Mouse (Mus musculus) forebrain, postnatal 0 days (tissue): ENCODE measurements around the gene Aff3. TPM values are rescaled to one million over a fixed set of nuclear protein-coding genes. Genes with fewer than 3 reads are reported as not detected.

Experiments
- ATAC-seq: fragments of 200-750 bp; cut with Nextera tagmentation; 2 replicates; pipeline ENCODE4 v1.8.0; 2017; ENCODE audit warnings: mild to moderate bottlenecking, moderate library complexity
- DNase-seq: peaks from one replicate; pipeline ENCODE4 v3.0.0-alpha.2; 2015
- H3K27ac ChIP-seq: fragments of 300-500 bp; sonication (generic); 2 replicates; pipeline ENCODE4 v1.5.1; 2014; ENCODE audit warnings: low read depth, mild to moderate bottlenecking, antibody characterized with exemption, low read length, moderate library complexity, mixed read lengths
- H3K27me3 ChIP-seq: fragments of 300-500 bp; sonication (generic); 2 replicates; pipeline ENCODE4 v1.6.1; 2014; ENCODE audit warnings: mild to moderate bottlenecking, low read length, mixed read lengths; ENCODE audit not compliant: insufficient read depth
- H3K36me3 ChIP-seq: fragments of 300-500 bp; sonication (generic); 2 replicates; pipeline ENCODE4 v1.6.1; 2014; ENCODE audit warnings: mild to moderate bottlenecking, moderate library complexity; ENCODE audit not compliant: insufficient read depth
- H3K4me1 ChIP-seq: fragments of 300-500 bp; sonication (generic); 2 replicates; pipeline ENCODE4 v1.6.1; 2014; ENCODE audit warnings: antibody characterized with exemption; ENCODE audit not compliant: insufficient read depth
- H3K4me2 ChIP-seq: fragments of 300-500 bp; sonication (generic); 2 replicates; pipeline ENCODE4 v1.6.1; 2014; ENCODE audit warnings: low read depth, mild to moderate bottlenecking, moderate library complexity
- H3K4me3 ChIP-seq: fragments of 300-500 bp; sonication (generic); 2 replicates; pipeline ENCODE4 v1.5.1; 2014; ENCODE audit warnings: low read depth, low read length, mixed read lengths
- H3K9ac ChIP-seq: fragments of 300-500 bp; sonication (generic); 2 replicates; pipeline ENCODE4 v1.6.1; 2014; ENCODE audit warnings: mild to moderate bottlenecking
- H3K9me3 ChIP-seq: fragments of 300-500 bp; sonication (generic); 2 replicates; pipeline ENCODE4 v1.6.1; 2016; ENCODE audit warnings: low read length
- CTCF ChIP-seq: sonication (generic); IDR thresholded peaks from 2 replicates; pipeline ENCODE4 v1.5.1; 2016; ENCODE audit warnings: antibody characterized with exemption, control low read depth, low read depth
- WGBS: fragments of 180-500 bp; shearing (Covaris S2); extraction: QIAGEN DNeasy Blood & Tissue Kit; methylation state at CpG from one replicate; pipeline ENCODE4 v1.1.7; 2014; 5-methylcytosine and 5-hydroxymethylcytosine counted together
- polyA plus RNA-seq: library from polyadenylated mRNA; unstranded; fragments of >200 nt; fragmentation: Nextera tagmentation; extraction: Ambion mirVana; gene quantifications from 2 replicates; pipeline ENCODE4 v1.2.1, GENCODE M21; 2015
- total RNA-seq: library from RNA; depleted of rRNA; stranded (reverse); fragments of >200 nt; gene quantifications from 2 replicates; pipeline ENCODE4 v1.2.3, GENCODE M21; 2014

Gene Aff3
- total and polyA plus RNA-seq, 2 experiments from 2014 or later, result 21.8 to 102 TPM

DNA sequence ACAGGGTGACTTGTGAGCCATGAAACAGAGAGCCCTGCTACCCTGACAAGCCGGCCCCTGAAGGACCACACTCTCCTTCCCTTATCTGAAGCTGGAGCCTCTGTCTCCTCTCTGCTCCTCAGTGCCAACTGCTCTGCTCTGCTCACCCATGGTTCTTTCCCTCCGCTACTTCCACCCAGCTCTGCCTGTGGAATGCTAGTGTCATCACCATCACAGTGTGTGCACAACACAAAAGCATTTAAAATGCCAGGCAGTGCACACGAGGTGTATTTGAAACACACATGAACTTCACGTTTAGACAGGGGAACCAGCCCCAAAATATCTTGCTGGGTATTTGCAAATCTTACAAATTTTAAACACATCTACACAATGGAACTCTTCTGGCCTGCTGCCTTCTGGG lies 253.6 kb downstream of the Aff3 start:
- no peak overlapping the region for H3K4me2 ChIP-seq
- WGBS, result 53% methylated on average over 4 of the region's 4 CpGs
- ATAC-seq (no peak), DNase-seq (no peak)
- H3K27ac ChIP-seq, result peak overlapping the region; percentile 66
- TF ChIP-seq CTCF, result no peak
- H3K4me3 ChIP-seq, result no peak overlapping the region
- H3K27me3 ChIP-seq, result no peaks in the 10 kb centered on the region
- H3K9ac ChIP-seq, result no peak overlapping the region
- no peaks in the 10 kb centered on the region for H3K9me3 ChIP-seq
- H3K4me1 ChIP-seq, result peaks cover 13% of the 10 kb centered on the region; the same call in 1 of the 2 replicates
- no peaks in the 10 kb centered on the region for H3K36me3 ChIP-seq

- Histone ChIP-seq H3K4me2 (no peak overlapping the region), H3K4me3 (no peak overlapping the region), H3K27ac (0 out of 2 replicates have a peak overlapping the region, but pooled peaks have one; percentile 66), H3K36me3 (no peaks in the 10 kb centered on the region), H3K27me3 (no peaks in the 10 kb centered on the region), H3K9ac (no peak overlapping the region), H3K4me1 (peaks cover 13% of the 10 kb centered on the region; the same call in 1 of the 2 replicates), H3K9me3 (no peaks in the 10 kb centered on the region)
- no peak for TF ChIP-seq CTCF
- DNase-seq (peak; percentile 79), ATAC-seq (peak; percentile 97)
- WGBS, result 8% methylated on average over 4 of the region's 4 CpGs
These were observed 254.3 kb downstream of the Aff3 start for GRCm38 (mm10) chr1:38410457-38410856.

DNA sequence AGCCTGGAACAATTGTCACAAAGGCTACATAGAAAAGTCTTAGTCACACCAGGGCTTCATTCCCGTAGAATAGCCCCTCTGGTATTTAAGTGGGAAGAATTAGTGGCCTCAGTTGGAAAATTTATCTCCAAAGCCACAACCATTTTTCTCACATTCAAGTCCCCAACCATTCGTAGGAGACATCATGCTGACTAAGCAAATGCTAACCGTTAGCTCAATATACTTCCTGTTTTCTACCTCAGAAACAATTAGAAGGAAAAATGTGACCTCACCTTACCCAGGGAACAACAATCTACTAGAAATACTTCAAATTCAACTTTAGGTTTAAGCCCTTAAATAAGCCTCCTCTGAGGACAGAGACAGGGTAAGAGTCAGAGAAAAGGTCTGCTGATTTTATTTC lies 256.5 kb downstream of the Aff3 start:
- Histone ChIP-seq H3K9me3 (no peaks in the 10 kb centered on the region), H3K4me3 (no peak overlapping the region), H3K27ac (no peak overlapping the region), H3K27me3 (no peaks in the 10 kb centered on the region), H3K4me1 (peaks cover 13% of the 10 kb centered on the region; the same call in 1 of the 2 replicates), H3K36me3 (no peaks in the 10 kb centered on the region), H3K9ac (no peak overlapping the region), H3K4me2 (no peak overlapping the region)
- ATAC-seq (no peak), DNase-seq (no peak)
- WGBS, result 79% methylated on average over 3 of the region's 3 CpGs
- no peak for TF ChIP-seq CTCF

GRCm38 (mm10) chr1:38403781-38404180 lies 261.0 kb downstream of the Aff3 start:
- WGBS, result 93% methylated on average over 5 of the region's 5 CpGs
- no peaks in the 10 kb centered on the region for H3K4me1 ChIP-seq
- no peak for TF ChIP-seq CTCF
- no peak overlapping the region for H3K9ac ChIP-seq
- no peaks in the 10 kb centered on the region for H3K36me3 ChIP-seq
- H3K27me3 ChIP-seq, result no peaks in the 10 kb centered on the region
- no peak for DNase-seq
- H3K4me2 ChIP-seq, result no peak overlapping the region
- ATAC-seq, result no peak
- H3K27ac ChIP-seq, result no peak overlapping the region
- no peak overlapping the region for H3K4me3 ChIP-seq
- H3K9me3 ChIP-seq, result no peaks in the 10 kb centered on the region

- Histone ChIP-seq H3K4me2 (no peak overlapping the region), H3K4me1 (no peaks in the 10 kb centered on the region), H3K9ac (no peak overlapping the region), H3K36me3 (no peaks in the 10 kb centered on the region), H3K27ac (no peak overlapping the region), H3K27me3 (no peaks in the 10 kb centered on the region), H3K9me3 (no peaks in the 10 kb centered on the region), H3K4me3 (no peak overlapping the region)
- no peak for TF ChIP-seq CTCF
- WGBS, result 47% methylated on average over 4 of the region's 4 CpGs
- ATAC-seq, result peak; percentile 77
- DNase-seq, result no peak
These were observed 262.9 kb downstream of the Aff3 start for GRCm38 (mm10) chr1:38401856-38402255.

GRCm38 (mm10) chr1:38399269-38399668 lies 265.5 kb downstream of the Aff3 start:
- ATAC-seq (peak; percentile 19; the same call in 1 of the 2 replicates), DNase-seq (no peak)
- no peaks in the 10 kb centered on the region for H3K9me3 ChIP-seq
- H3K4me3 ChIP-seq, result no peak overlapping the region
- no peaks in the 10 kb centered on the region for H3K4me1 ChIP-seq
- no peak overlapping the region for H3K9ac ChIP-seq
- WGBS, result 80% methylated on average over 10 of the region's 10 CpGs
- TF ChIP-seq CTCF, result no peak
- H3K36me3 ChIP-seq, result no peaks in the 10 kb centered on the region
- H3K4me2 ChIP-seq, result no peak overlapping the region
- H3K27ac ChIP-seq, result no peak overlapping the region
- H3K27me3 ChIP-seq, result no peaks in the 10 kb centered on the region

GRCm38 (mm10) chr1:38398566-38398965 lies 266.2 kb downstream of the Aff3 start:
- no peak for DNase-seq
- ATAC-seq, result no peak
- Histone ChIP-seq H3K27me3 (no peaks in the 10 kb centered on the region), H3K4me2 (no peak overlapping the region), H3K36me3 (no peaks in the 10 kb centered on the region), H3K9ac (no peak overlapping the region), H3K4me3 (no peak overlapping the region), H3K9me3 (no peaks in the 10 kb centered on the region), H3K4me1 (no peaks in the 10 kb centered on the region), H3K27ac (no peak overlapping the region)
- TF ChIP-seq CTCF, result no peak
- 73% methylated on average over 5 of the region's 5 CpGs for WGBS

DNA sequence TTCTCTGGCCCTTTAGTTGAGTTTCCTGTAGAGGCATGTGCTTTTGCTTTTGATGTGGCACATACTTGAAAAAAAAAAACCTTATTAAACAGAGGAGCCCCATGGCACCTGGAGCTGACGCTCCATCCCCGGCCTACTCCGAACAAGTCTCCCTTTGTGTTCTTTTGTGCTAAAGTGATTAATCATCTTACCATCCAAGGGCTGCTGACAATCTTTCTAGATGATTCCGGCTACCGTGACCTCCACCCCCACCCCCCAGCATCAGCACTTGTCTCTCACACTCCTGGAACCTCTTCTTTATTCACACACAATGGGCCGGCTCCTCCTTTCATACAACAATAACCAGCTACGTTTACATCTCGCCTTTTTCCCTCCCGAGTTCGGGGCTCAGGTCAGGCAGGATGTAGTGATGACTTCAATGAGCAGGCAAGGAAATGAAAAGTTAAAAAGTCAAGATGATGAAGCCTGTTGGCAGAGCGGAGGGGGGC lies 269.5 kb downstream of the Aff3 start:
- Histone ChIP-seq H3K36me3 (no peaks in the 10 kb centered on the region), H3K4me3 (no peak overlapping the region), H3K27me3 (no peaks in the 10 kb centered on the region), H3K9ac (no peak overlapping the region), H3K9me3 (no peaks in the 10 kb centered on the region), H3K4me2 (no peak overlapping the region), H3K4me1 (0 out of 2 replicates have a peak, but pooled peaks cover 4% of the 10 kb centered on the region), H3K27ac (no peak overlapping the region)
- no peak for TF ChIP-seq CTCF
- DNase-seq (no peak), ATAC-seq (no peak)
- WGBS, result 32% methylated on average over 11 of the region's 11 CpGs
